Mouse (Mus musculus): ENCODE results near the gene Tead1.

DNA sequence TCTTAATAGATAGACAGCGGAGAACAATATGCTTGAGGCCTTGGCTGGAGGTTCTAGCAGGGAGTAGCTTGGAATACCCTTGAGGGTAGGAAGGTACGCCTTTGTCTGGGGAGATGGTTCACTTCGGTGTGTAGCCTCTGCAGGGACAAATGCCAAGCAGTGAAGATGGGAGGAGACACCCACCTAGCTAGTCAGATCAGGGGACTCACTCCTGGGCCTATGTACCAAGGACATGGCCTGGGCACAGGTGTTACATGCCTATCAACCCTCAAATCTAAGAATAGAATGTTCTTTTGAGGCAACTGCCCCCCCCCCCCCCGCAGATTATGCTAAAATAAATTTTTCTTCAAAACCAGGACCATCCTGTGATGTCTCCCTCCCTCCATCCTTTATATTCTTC is 110.6 kb downstream of the Tead1 start:
- TF ChIP-seq MAX (IDR thresholded peaks at IDR 0.05) (no peak), CTCF (IDR thresholded peaks at IDR 0.05; ENCODE audit: control insufficient read depth, insufficient read depth, insufficient read length) (no peak), USF1 (IDR thresholded peaks at IDR 0.05; ENCODE audit: low read depth) (no peak), FOSL1 (IDR thresholded peaks at IDR 0.05; ENCODE audit: insufficient read depth, low read length, poor library complexity, severe bottlenecking) (no peak)

Measured in C2C12 (cell line).